Mouse (Mus musculus) gastrocnemius, adult 2 months (tissue): Measurements from ENCODE around the gene Tnip2. TPM values are rescaled to one million over a fixed set of nuclear protein-coding genes. Genes with fewer than 3 reads are reported as not detected.

Experiments used
- DNase-seq: peaks from one replicate; pipeline ENCODE4 v3.0.0; 2022
- H3K27ac ChIP-seq: fragments of 200-600 bp; 2 replicates; pipeline ENCODE4 v1.8.1; 2022; ENCODE audit warnings: mild to moderate bottlenecking
- H3K4me3 ChIP-seq: fragments of 200-600 bp; 2 replicates; pipeline ENCODE4 v1.8.1; 2022; ENCODE audit warnings: mild to moderate bottlenecking, moderate library complexity
- CTCF ChIP-seq: fragments of 200-600 bp; IDR thresholded peaks from 2 replicates; pipeline ENCODE4 v1.8.1; 2022; ENCODE audit warnings: antibody characterized with exemption, mild to moderate bottlenecking, moderate library complexity
- intact Hi-C: fragments of 180-260 bp; cut with DNase I; formaldehyde crosslinking; loops from one replicate; pipeline ENCODE4 v1.15.1; 2025
- total RNA-seq, 2 experiments: library from RNA; stranded (reverse); gene quantifications; 2 replicates each; pipeline ENCODE4 v1.2.3; 2021

Tnip2 gene
- total RNA-seq, 2 experiments from 2014 or later: 2.3 to 3.0 TPM

- Histone ChIP-seq H3K4me3 (no peak overlapping the region), H3K27ac (no peak overlapping the region)
- DNase-seq: no peak
- no peak for TF ChIP-seq CTCF
- intact Hi-C loops: loop anchor here (2.0 to 10.0 kb wide), 2 partner anchors 117 to 185 kb away; partner anchors contain the start of genes Mfsd10 and Rnf4
These were observed 5.7 kb upstream of the Tnip2 start for GRCm38 (mm10) chr5:34519389-34519910.

- peak; percentile 93 for TF ChIP-seq CTCF
- H3K27ac ChIP-seq: no peak overlapping the region
- H3K4me3 ChIP-seq: no peak overlapping the region
- peak; percentile 86 for DNase-seq
- intact Hi-C loops: loop anchor here (2.0 to 10.0 kb wide), 2 partner anchors 119 to 183 kb away; partner anchors contain the start of genes Mfsd10 and Rnf4
These were observed 4.1 kb upstream of the Tnip2 start for GRCm38 (mm10) chr5:34517913-34518312.

DNA sequence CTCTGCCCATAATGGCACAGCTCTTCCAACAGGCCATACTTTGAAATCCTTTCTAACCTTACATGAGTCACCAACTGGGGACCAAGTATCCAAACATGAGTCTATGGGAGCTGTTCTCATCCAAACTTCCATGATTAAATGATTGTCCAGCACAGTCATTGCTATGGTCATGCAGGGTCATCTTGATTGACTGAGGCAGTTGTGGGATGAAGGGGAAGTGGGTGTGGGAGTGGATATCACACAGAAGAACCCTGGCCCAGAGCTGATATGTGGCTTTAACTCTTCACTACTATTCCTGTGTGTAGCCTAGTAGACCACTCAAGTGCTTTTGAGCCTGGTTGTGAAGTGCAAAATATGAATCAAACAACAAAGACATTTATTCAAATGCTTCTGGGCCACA lies 1.3 kb upstream of the Tnip2 start:
- no peak for DNase-seq

DNA sequence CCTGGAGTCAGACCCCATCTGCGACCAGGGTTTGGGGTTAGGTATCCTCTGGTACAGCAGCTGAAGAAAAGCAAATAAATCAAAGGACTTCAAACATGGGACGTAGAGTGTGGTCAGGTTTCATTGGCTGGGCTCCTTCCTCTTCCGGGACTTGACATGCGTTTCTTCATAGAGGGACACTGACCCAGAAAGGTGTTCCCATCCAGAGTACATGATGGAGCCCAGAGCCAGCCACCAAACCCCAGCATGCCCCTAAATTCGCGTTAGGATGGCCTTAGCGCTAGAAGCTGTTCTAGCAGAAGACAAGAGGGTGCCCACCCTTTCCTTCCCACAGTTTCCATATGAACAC lies 401 bp upstream of the Tnip2 start:
- intact Hi-C loops: loop anchor here (10.0 kb wide), 1 partner anchor 179 kb away; the partner anchor contains the start of gene Rnf4
- peak overlapping the region; percentile 83 for H3K4me3 ChIP-seq
- peak overlapping the region; percentile 88 for H3K27ac ChIP-seq
- no peak for TF ChIP-seq CTCF
- no peak for DNase-seq

More for the DNA sequence above, 1.3 kb upstream of the Tnip2 start:
- TF ChIP-seq CTCF: no peak
- Histone ChIP-seq H3K27ac (no peak overlapping the region), H3K4me3 (no peak overlapping the region)
- intact Hi-C loops: loop anchor here (10.0 kb wide), 1 partner anchor 180 kb away; the partner anchor contains the start of gene Rnf4

DNA sequence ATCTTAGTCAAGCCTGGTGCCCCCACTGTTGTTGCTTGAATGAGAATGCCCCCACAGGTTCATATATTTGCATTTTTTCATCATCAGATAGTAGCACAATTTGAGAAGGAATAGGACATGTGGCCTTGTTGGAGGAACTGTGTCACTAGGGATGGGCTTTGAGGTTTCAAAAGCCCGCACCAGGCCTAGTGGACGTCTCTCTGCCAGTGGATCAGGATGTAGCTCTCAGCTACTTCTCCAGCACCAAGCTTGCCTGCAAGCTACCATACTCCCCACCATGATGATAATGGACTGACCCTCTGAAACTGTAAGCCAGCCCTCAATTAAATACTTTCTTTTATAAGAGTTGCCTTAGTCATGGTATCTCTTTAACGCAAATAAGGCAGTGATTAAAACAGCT lies 1.3 kb downstream of the Tnip2 start:
- DNase-seq: no peak
- H3K27ac ChIP-seq: no peak overlapping the region
- TF ChIP-seq CTCF: no peak
- intact Hi-C loops: loop anchor here (10.0 kb wide), 1 partner anchor 178 kb away; the partner anchor contains the start of gene Rnf4
- H3K4me3 ChIP-seq: peak overlapping the region; percentile 83

- no peak for TF ChIP-seq CTCF
- Histone ChIP-seq H3K4me3 (no peak overlapping the region), H3K27ac (no peak overlapping the region)
- intact Hi-C loops: no loop called here
- DNase-seq: no peak
These were observed 11.0 kb downstream of the Tnip2 start for GRCm38 (mm10) chr5:34502821-34503220.

- intact Hi-C loops: no loop called here
- no peak for DNase-seq
- H3K27ac ChIP-seq: no peak overlapping the region
- H3K4me3 ChIP-seq: no peak overlapping the region
- no peak for TF ChIP-seq CTCF
These were observed 11.4 kb downstream of the Tnip2 start for GRCm38 (mm10) chr5:34502411-34502810.

DNA sequence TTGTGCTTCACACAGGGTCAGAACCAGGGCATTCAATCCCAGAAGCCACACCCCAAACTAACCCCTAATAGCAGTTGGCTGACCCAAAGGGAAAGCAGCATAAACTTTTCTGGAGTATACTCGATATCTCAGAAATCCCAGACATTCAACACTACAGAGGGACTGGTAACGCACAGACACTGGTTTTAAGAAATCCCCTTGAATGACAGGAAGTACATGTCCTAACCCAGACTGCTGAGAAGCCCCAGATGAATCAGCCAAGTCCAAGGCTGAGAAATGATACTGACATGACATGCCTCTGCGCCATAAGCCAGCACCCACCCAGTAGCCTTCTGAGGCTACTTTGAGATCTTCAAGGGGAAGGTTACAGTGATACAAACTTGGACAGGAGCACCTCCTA lies 12.2 kb downstream of the Tnip2 start:
- intact Hi-C loops: no loop called here

GRCm38 (mm10) chr5:34500886-34501285 lies 12.9 kb downstream of the Tnip2 start:
- no peak for DNase-seq
- no peak overlapping the region for H3K4me3 ChIP-seq
- H3K27ac ChIP-seq: no peak overlapping the region
- intact Hi-C loops: no loop called here
- no peak for TF ChIP-seq CTCF

More for the DNA sequence above, 12.2 kb downstream of the Tnip2 start:
- TF ChIP-seq CTCF: no peak
- no peak for DNase-seq
- no peak overlapping the region for H3K4me3 ChIP-seq
- H3K27ac ChIP-seq: no peak overlapping the region

GRCm38 (mm10) chr5:34496745-34497144 lies 17.0 kb downstream of the Tnip2 start:
- no peak for TF ChIP-seq CTCF
- no peak for DNase-seq
- intact Hi-C loops: no loop called here
- H3K27ac ChIP-seq: no peak overlapping the region
- no peak overlapping the region for H3K4me3 ChIP-seq

DNA sequence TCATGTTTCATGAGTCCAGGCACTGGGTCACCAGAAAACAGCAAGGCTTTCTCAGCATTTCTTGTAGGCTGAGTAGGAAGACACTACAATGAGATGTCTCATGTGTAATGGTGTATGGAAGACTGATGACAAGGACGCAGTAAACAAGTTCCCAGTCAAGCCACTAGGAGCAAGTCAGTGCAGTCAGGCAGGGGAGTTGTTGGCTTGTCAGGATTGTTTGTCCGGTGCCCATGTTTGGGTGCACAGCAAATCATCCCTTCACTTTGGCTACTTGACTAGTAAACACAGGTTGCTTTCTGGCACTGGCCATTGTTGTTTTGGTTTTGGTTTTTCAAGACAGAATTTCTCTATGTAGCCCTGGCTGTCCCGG lies 24.4 kb downstream of the Tnip2 start:
- no peak overlapping the region for H3K4me3 ChIP-seq
- no peak for TF ChIP-seq CTCF
- intact Hi-C loops: no loop called here
- H3K27ac ChIP-seq: no peak overlapping the region
- DNase-seq: no peak

- H3K27ac ChIP-seq: no peak overlapping the region
- intact Hi-C loops: no loop called here
- no peak for TF ChIP-seq CTCF
- no peak overlapping the region for H3K4me3 ChIP-seq
- no peak for DNase-seq
These were observed 24.9 kb downstream of the Tnip2 start for GRCm38 (mm10) chr5:34488741-34489417.

DNA sequence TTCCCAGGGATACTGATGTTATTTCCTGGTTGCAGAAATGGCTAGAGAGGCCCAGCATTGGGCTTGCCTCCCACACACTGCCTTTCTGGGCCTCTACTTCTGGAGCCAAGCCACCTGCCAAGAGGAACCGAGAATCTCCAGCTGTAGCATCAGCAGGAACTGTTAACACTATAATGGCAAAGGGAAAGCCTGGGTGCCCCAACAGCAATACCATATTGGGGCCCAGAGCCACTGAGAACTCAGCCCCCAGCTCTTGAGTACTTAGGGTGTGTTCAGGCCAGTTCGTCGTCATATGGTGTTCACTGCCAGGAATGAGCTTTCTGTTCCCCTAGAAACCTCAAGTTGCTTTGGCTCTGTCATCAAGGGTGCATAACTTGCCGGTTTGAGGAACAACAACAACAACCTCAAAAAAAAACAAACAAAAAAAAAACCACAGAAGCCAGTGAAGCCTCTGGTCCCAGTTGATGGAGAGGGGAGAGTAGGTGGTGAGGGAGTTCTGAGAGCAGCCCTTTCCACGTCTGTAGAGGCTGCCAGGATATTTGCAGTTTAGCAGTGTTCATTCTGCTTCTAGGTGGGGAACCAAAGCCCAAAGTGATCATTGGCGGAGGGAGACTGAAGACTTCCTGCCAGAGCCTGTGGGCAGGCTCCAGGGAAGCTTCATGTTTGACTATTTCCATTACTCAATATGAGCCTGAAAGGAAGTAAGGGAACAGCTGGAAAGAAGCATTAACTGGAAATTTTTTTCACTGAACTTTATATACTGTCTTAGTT lies 26.3 kb downstream of the Tnip2 start:
- peak; percentile 40 for DNase-seq
- H3K4me3 ChIP-seq: no peak overlapping the region
- H3K27ac ChIP-seq: peak overlapping the region; percentile 38
- TF ChIP-seq CTCF: no peak
- intact Hi-C loops: no loop called here
